Mouse (Mus musculus) kidney, postnatal 36 days (tissue): Measurements from ENCODE around the gene Prph.

Source experiments
- DNase-seq, 2 experiments: peaks; one replicate each; pipeline ENCODE4 v3.0.0; 2021 to 2022; ENCODE audit warnings: mixed read lengths in 2 of 2

Gene Prph

GRCm38 (mm10) chr15:99055040-99055439 is at the start of gene Prph:
Prph (plus strand) TSS chr15:99055174.
- no peak for DNase-seq

- no peak for DNase-seq
These were observed 46.2 kb upstream of the Prph start for GRCm38 (mm10) chr15:99008801-99009241.

GRCm38 (mm10) chr15:99010896-99011295 is 44.1 kb upstream of the Prph start:
- DNase-seq = peak; percentile 54 to 61

- no peak for DNase-seq
These were observed 43.0 kb upstream of the Prph start for GRCm38 (mm10) chr15:99011946-99012345.

- peak; percentile 61 to 70 for DNase-seq
These were observed 40.4 kb upstream of the Prph start for GRCm38 (mm10) chr15:99014496-99015030.

GRCm38 (mm10) chr15:99017355-99017761 is 37.6 kb upstream of the Prph start:
- peak; percentile 52 to 74 for DNase-seq

- DNase-seq = peak; percentile 51 to 70
These were observed 37.0 kb upstream of the Prph start for GRCm38 (mm10) chr15:99017986-99018385.

- DNase-seq = no peak
These were observed 36.3 kb upstream of the Prph start for GRCm38 (mm10) chr15:99018630-99019029.

- peak in 1 of 2 experiments; percentile 58 for DNase-seq
These were observed 35.5 kb upstream of the Prph start for GRCm38 (mm10) chr15:99019436-99019835.

- DNase-seq = no peak
These were observed 34.8 kb upstream of the Prph start for GRCm38 (mm10) chr15:99020171-99020570.

- DNase-seq = no peak
These were observed 33.7 kb upstream of the Prph start for GRCm38 (mm10) chr15:99021255-99021654.

- DNase-seq = peak; percentile 83 to 95
These were observed 30.2 kb upstream of the Prph start for GRCm38 (mm10) chr15:99024668-99025314.

GRCm38 (mm10) chr15:99025414-99025813 is 29.6 kb upstream of the Prph start:
- no peak for DNase-seq

GRCm38 (mm10) chr15:99026259-99026658 is 28.7 kb upstream of the Prph start:
- DNase-seq = peak in 1 of 2 experiments; percentile 80

GRCm38 (mm10) chr15:99027116-99027515 is 27.9 kb upstream of the Prph start:
- DNase-seq = no peak

GRCm38 (mm10) chr15:99028874-99029458 is 26.0 kb upstream of the Prph start:
- DNase-seq = no peak

- DNase-seq = peak; percentile 96 to 97
These were observed 25.1 kb upstream of the Prph start, which contains the start of gene Tuba1c for GRCm38 (mm10) chr15:99029619-99030584. Tuba1c (plus strand) TSS chr15:99029891.

GRCm38 (mm10) chr15:99030585-99031387 is 24.2 kb upstream of the Prph start:
- peak; percentile 68 to 76 for DNase-seq

- DNase-seq = no peak
These were observed 23.6 kb upstream of the Prph start for GRCm38 (mm10) chr15:99031388-99031675.

GRCm38 (mm10) chr15:99032041-99032725 is 22.8 kb upstream of the Prph start:
- no peak for DNase-seq

GRCm38 (mm10) chr15:99032726-99033250 is 22.2 kb upstream of the Prph start:
- DNase-seq = peak; percentile 75 to 79
